Mouse (Mus musculus): ENCODE measurements at regions not wholly inside any gene's neighbourhood (a gene's known extent, or its start where the extent isn't known, plus 50 kb on each side); places are given as distances from the start of the nearest gene placed in this dataset.
A peak's percentile ranks its signal among the peaks of the same experiment; 100 is the strongest.

- H3K9ac ChIP-seq = no peak overlapping the region
- no peak overlapping the region for H3K4me3 ChIP-seq
- peak overlapping the region; percentile 49 for H3K4me2 ChIP-seq
- peak; percentile 66; the same call in 1 of the 2 replicates for ATAC-seq (ENCODE audit: insufficient number of reproducible peaks, low FRiP score)
- no peak overlapping the region for H3K27ac ChIP-seq (ENCODE audit: poor library complexity, severe bottlenecking)
- WGBS = 28% methylated on average over 17 of the region's 17 CpGs
- H3K4me1 ChIP-seq (replicated peaks) = peaks cover 10% of the 10 kb centered on the region
- H3K27me3 ChIP-seq (replicated peaks) = no peaks in the 10 kb centered on the region
- no peaks in the 10 kb centered on the region for H3K9me3 ChIP-seq (replicated peaks)
- no peaks in the 10 kb centered on the region for H3K36me3 ChIP-seq
Observed at GRCm38 (mm10) chr10:25118674-25119670, 188.7 kb downstream of the Akap7 start.

- 83% methylated on average over 4 of the region's 4 CpGs for WGBS
- H3K4me2 ChIP-seq = no peak overlapping the region
- H3K9me3 ChIP-seq (replicated peaks) = no peaks in the 10 kb centered on the region
- peaks cover 15% of the 10 kb centered on the region for H3K4me1 ChIP-seq (replicated peaks)
- no peaks in the 10 kb centered on the region for H3K36me3 ChIP-seq
- H3K27me3 ChIP-seq (replicated peaks) = no peaks in the 10 kb centered on the region
- ATAC-seq (ENCODE audit: insufficient number of reproducible peaks, low FRiP score) = no peak
- no peak overlapping the region for H3K27ac ChIP-seq (ENCODE audit: poor library complexity, severe bottlenecking)
- no peak overlapping the region for H3K4me3 ChIP-seq
- no peak overlapping the region for H3K9ac ChIP-seq
Observed at GRCm38 (mm10) chr10:25114316-25114715, 187.0 kb upstream of the Arg1 start.

GRCm38 (mm10) chr10:25112449-25113171, 185.3 kb upstream of the Arg1 start:
- Histone ChIP-seq H3K27ac (ENCODE audit: poor library complexity, severe bottlenecking) (no peak overlapping the region), H3K27me3 (replicated peaks) (no peaks in the 10 kb centered on the region), H3K4me2 (no peak overlapping the region), H3K9ac (no peak overlapping the region), H3K4me3 (no peak overlapping the region), H3K4me1 (replicated peaks) (peaks cover 6% of the 10 kb centered on the region), H3K36me3 (no peaks in the 10 kb centered on the region), H3K9me3 (replicated peaks) (no peaks in the 10 kb centered on the region)
- no peak for ATAC-seq (ENCODE audit: insufficient number of reproducible peaks, low FRiP score)
- 64% methylated on average over 12 of the region's 12 CpGs for WGBS

- H3K4me3 ChIP-seq = no peak overlapping the region
- no peaks in the 10 kb centered on the region for H3K36me3 ChIP-seq
- ATAC-seq (ENCODE audit: insufficient number of reproducible peaks, low FRiP score) = no peak
- H3K4me2 ChIP-seq = no peak overlapping the region
- H3K27ac ChIP-seq (ENCODE audit: poor library complexity, severe bottlenecking) = no peak overlapping the region
- 11% methylated on average over 11 of the region's 11 CpGs for WGBS
- H3K9ac ChIP-seq = no peak overlapping the region
- peaks cover 6% of the 10 kb centered on the region for H3K4me1 ChIP-seq (replicated peaks)
- no peaks in the 10 kb centered on the region for H3K27me3 ChIP-seq (replicated peaks)
- no peaks in the 10 kb centered on the region for H3K9me3 ChIP-seq (replicated peaks)
Observed at GRCm38 (mm10) chr10:25111636-25112422, 184.5 kb upstream of the Arg1 start.

GRCm38 (mm10) chr10:25111181-25111580, 183.9 kb upstream of the Arg1 start:
- H3K4me2 ChIP-seq = no peak overlapping the region
- H3K4me1 ChIP-seq (replicated peaks) = peaks cover 6% of the 10 kb centered on the region
- no peak for ATAC-seq (ENCODE audit: insufficient number of reproducible peaks, low FRiP score)
- H3K9me3 ChIP-seq (replicated peaks) = no peaks in the 10 kb centered on the region
- 42% methylated on average over 7 of the region's 7 CpGs for WGBS
- no peak overlapping the region for H3K27ac ChIP-seq (ENCODE audit: poor library complexity, severe bottlenecking)
- no peak overlapping the region for H3K9ac ChIP-seq
- no peaks in the 10 kb centered on the region for H3K36me3 ChIP-seq
- H3K4me3 ChIP-seq = no peak overlapping the region
- H3K27me3 ChIP-seq (replicated peaks) = no peaks in the 10 kb centered on the region

- Histone ChIP-seq H3K4me3 (no peak overlapping the region), H3K4me1 (replicated peaks) (peaks cover 4% of the 10 kb centered on the region; the same call in 1 of the 2 replicates), H3K9ac (no peak overlapping the region), H3K4me2 (no peak overlapping the region), H3K36me3 (no peaks in the 10 kb centered on the region), H3K27ac (ENCODE audit: poor library complexity, severe bottlenecking) (no peak overlapping the region), H3K27me3 (replicated peaks) (no peaks in the 10 kb centered on the region), H3K9me3 (replicated peaks) (no peaks in the 10 kb centered on the region)
- no peak for ATAC-seq (ENCODE audit: insufficient number of reproducible peaks, low FRiP score)
- 46% methylated on average over 4 of the region's 4 CpGs for WGBS
Observed at GRCm38 (mm10) chr10:25098070-25098469, 170.8 kb upstream of the Arg1 start.

GRCm38 (mm10) chr10:25089705-25090386, 162.6 kb upstream of the Arg1 start:
- Histone ChIP-seq H3K9me3 (replicated peaks) (no peaks in the 10 kb centered on the region), H3K27me3 (replicated peaks) (no peaks in the 10 kb centered on the region), H3K4me3 (no peak overlapping the region), H3K9ac (no peak overlapping the region), H3K27ac (ENCODE audit: poor library complexity, severe bottlenecking) (no peak overlapping the region), H3K4me1 (replicated peaks) (peaks cover 6% of the 10 kb centered on the region), H3K4me2 (no peak overlapping the region), H3K36me3 (no peaks in the 10 kb centered on the region)
- no peak for ATAC-seq (ENCODE audit: insufficient number of reproducible peaks, low FRiP score)
- WGBS = 58% methylated on average over 4 of the region's 4 CpGs

- 0 out of 2 replicates have a peak, but pooled peaks have one; percentile 42 for ATAC-seq (ENCODE audit: insufficient number of reproducible peaks, low FRiP score)
- no peaks in the 10 kb centered on the region for H3K9me3 ChIP-seq (replicated peaks)
Observed at GRCm38 (mm10) chr10:25086745-25087144, 159.5 kb upstream of the Arg1 start.

GRCm38 (mm10) chr10:25082930-25083329, 155.6 kb upstream of the Arg1 start:
- no peaks in the 10 kb centered on the region for H3K9me3 ChIP-seq (replicated peaks)
- H3K9ac ChIP-seq = no peak overlapping the region
- no peak overlapping the region for H3K27ac ChIP-seq (ENCODE audit: poor library complexity, severe bottlenecking)
- no peak overlapping the region for H3K4me3 ChIP-seq
- H3K4me2 ChIP-seq = no peak overlapping the region
- no peaks in the 10 kb centered on the region for H3K27me3 ChIP-seq (replicated peaks)
- no peak for ATAC-seq (ENCODE audit: insufficient number of reproducible peaks, low FRiP score)
- 49% methylated on average over 10 of the region's 10 CpGs for WGBS
- H3K36me3 ChIP-seq = no peaks in the 10 kb centered on the region
- H3K4me1 ChIP-seq (replicated peaks) = no peaks in the 10 kb centered on the region

More at GRCm38 (mm10) chr10:25086745-25087144, 159.5 kb upstream of the Arg1 start:
- no peaks in the 10 kb centered on the region for H3K36me3 ChIP-seq
- no peaks in the 10 kb centered on the region for H3K27me3 ChIP-seq (replicated peaks)
- H3K4me1 ChIP-seq (replicated peaks) = peaks cover 6% of the 10 kb centered on the region
- no peak overlapping the region for H3K27ac ChIP-seq (ENCODE audit: poor library complexity, severe bottlenecking)
- no peak overlapping the region for H3K4me3 ChIP-seq
- H3K9ac ChIP-seq = no peak overlapping the region
- H3K4me2 ChIP-seq = no peak overlapping the region
- 94% methylated on average over 17 of the region's 17 CpGs for WGBS

GRCm38 (mm10) chr10:25072617-25073016, 145.3 kb upstream of the Arg1 start:
- Histone ChIP-seq H3K27me3 (replicated peaks) (no peaks in the 10 kb centered on the region), H3K27ac (ENCODE audit: poor library complexity, severe bottlenecking) (no peak overlapping the region), H3K9me3 (replicated peaks) (0 out of 2 replicates have a peak, but pooled peaks cover 2% of the 10 kb centered on the region), H3K4me3 (no peak overlapping the region), H3K4me1 (replicated peaks) (peaks cover 9% of the 10 kb centered on the region), H3K9ac (no peak overlapping the region), H3K4me2 (no peak overlapping the region), H3K36me3 (no peaks in the 10 kb centered on the region)
- ATAC-seq (ENCODE audit: insufficient number of reproducible peaks, low FRiP score) = no peak
- WGBS = 62% methylated on average over 2 of the region's 2 CpGs
